Mouse (Mus musculus): Measurements from ENCODE around the gene Gm20458. TPM values are rescaled to one million over a fixed set of nuclear protein-coding genes. Genes with fewer than 3 reads are reported as not detected.

Gm20458 gene
- total RNA-seq, 2 experiments from 2014 or later, result 6.2 to 6.9 TPM

- no peak for DNase-seq (ENCODE audit: low spot score in 2 of 2)
Observed at GRCm38 (mm10) chr2:164426952-164427351, 33.8 kb upstream of the Gm20458 start.

DNA sequence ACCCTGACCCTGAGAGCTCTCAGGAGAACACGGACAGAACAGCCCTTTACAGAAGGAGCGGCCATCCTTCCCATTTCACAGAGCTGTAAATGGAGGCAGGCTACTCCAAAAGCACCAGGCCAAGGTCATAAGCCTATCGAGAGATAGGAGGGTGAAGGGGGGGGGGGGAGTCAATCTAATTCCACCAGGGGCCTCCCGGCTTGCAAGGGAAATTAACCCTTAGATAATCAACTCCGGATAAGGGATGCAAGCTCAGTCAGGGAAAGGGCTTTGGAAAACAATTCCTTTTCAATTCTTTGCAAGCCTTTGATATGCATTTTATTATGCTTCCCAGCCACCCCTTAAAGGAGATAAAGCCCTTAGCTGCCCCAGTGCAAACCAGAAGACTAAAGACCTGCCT, 32.3 kb upstream of the Gm20458 start:
- no peak for TF ChIP-seq CTCF (conservative IDR thresholded peaks at IDR 0.05)

More at GRCm38 (mm10) chr2:164426952-164427351, 33.8 kb upstream of the Gm20458 start:
- Histone ChIP-seq H3K4me3 (no peak overlapping the region), H3K27ac (no peak overlapping the region)
- no peak for TF ChIP-seq CTCF (conservative IDR thresholded peaks at IDR 0.05)

GRCm38 (mm10) chr2:164429881-164430615, 30.7 kb upstream of the Gm20458 start:
- peak overlapping the region; percentile 5; the same call in 1 of the 2 replicates for H3K27ac ChIP-seq
- no peak for TF ChIP-seq CTCF (conservative IDR thresholded peaks at IDR 0.05)
- no peak for DNase-seq (ENCODE audit: low spot score in 2 of 2)
- H3K4me3 ChIP-seq, result no peak overlapping the region

More for the DNA sequence above, 32.3 kb upstream of the Gm20458 start:
- Histone ChIP-seq H3K27ac (no peak overlapping the region), H3K4me3 (no peak overlapping the region)
- no peak for DNase-seq (ENCODE audit: low spot score in 2 of 2)

GRCm38 (mm10) chr2:164430697-164431096, 30.1 kb upstream of the Gm20458 start:
- DNase-seq (ENCODE audit: low spot score in 2 of 2), result no peak
- peak; percentile 41 for TF ChIP-seq CTCF (conservative IDR thresholded peaks at IDR 0.05)
- Histone ChIP-seq H3K4me3 (no peak overlapping the region), H3K27ac (peak overlapping the region; percentile 36; the same call in 1 of the 2 replicates)

GRCm38 (mm10) chr2:164431676-164432465, 28.9 kb upstream of the Gm20458 start:
- H3K4me3 ChIP-seq, result no peak overlapping the region; the same call in 1 of the 2 replicates
- peak overlapping the region; percentile 89 for H3K27ac ChIP-seq
- no peak for TF ChIP-seq CTCF (conservative IDR thresholded peaks at IDR 0.05)
- no peak for DNase-seq (ENCODE audit: low spot score in 2 of 2)

DNA sequence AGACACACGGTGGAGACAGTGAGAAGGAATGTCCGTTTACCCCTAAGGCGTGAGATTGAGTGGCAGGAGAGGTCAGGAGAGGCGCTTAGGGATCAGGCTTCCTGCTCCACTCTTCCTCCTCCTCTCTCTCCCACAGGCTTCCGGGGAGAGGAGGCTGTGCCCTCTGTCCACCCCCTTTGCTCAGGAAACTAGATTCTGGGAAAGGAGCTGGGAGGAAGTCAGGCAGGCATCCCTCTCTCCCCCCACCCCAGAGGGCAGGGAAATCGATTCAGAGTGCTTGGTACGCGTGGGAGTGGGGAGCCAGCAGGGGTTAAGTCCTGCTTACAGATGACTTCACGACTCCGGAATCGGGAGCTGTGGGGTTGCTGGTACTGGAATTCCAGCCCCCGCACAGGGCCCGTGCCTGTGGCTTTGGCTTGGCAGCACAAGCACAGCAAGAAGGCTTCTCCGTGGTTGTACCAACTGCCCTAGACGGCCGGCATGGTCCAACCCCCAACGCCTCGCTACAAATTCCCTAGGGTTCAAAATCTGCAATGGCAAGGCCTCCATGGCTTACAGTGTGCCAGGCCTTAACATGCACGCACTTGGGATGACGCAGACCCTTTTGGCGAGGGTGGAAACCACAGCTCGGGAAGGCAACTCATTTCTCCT, 28.1 kb upstream of the Gm20458 start:
- peak overlapping the region; percentile 89 for H3K27ac ChIP-seq
- H3K4me3 ChIP-seq, result no peak overlapping the region; the same call in 1 of the 2 replicates
- TF ChIP-seq CTCF (conservative IDR thresholded peaks at IDR 0.05), result no peak
- DNase-seq (ENCODE audit: low spot score in 2 of 2), result no peak

DNA sequence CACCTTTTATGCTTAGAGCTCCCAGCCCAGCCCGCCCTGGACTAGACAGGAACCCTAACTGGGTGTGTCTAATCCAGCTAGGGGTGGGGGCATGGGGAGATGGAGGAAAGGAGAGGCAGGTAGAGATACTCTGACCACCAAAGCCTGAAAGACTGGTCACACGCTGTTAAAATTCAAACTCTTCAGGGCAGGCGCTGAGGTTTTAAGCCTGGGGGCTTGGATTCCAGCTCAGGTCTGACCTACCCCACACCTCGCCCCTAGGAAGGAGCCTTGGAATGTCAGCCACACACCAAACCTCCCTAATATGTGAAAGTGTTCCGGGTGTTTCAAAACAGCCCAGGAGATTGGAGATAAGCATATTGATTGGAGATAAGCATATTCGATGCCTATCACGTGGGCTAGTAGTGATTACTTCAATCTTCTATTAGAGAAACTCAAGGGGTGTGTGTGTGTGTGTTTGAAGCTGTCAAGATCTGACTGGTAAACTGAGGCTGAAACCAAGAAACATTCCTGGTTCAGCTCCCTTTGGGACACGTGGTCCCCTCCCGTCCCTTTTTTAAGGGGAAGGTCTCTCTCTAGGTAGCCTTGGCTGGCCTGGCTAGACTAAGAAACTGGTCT, 27.4 kb upstream of the Gm20458 start:
- DNase-seq (ENCODE audit: low spot score in 2 of 2), result no peak
- H3K4me3 ChIP-seq, result no peak overlapping the region; the same call in 1 of the 2 replicates
- peak overlapping the region; percentile 89; the same call in 1 of the 2 replicates for H3K27ac ChIP-seq
- no peak for TF ChIP-seq CTCF (conservative IDR thresholded peaks at IDR 0.05)

DNA sequence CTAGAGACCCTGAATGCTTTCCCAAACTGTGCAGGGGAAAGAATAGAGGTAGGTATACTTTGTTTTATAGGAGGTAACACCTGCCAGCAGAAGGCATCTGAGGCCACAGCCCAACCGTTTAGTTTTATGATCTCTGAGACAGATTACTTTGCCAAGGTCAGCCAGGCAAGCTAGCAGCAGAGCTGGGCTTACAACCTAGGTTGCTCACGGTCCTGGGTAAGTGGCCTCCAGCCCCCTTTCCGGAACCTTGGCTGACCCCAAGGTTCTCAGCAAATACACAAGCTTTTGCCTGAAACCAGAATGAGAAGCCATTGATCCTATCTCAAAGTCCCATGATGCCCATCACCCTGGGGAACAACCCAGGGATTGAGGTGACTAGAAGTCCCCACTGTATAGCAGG, 26.1 kb upstream of the Gm20458 start:
- Histone ChIP-seq H3K4me3 (no peak overlapping the region), H3K27ac (peak overlapping the region; percentile 89)
- DNase-seq (ENCODE audit: low spot score in 2 of 2), result no peak
- TF ChIP-seq CTCF (conservative IDR thresholded peaks at IDR 0.05), result no peak

DNA sequence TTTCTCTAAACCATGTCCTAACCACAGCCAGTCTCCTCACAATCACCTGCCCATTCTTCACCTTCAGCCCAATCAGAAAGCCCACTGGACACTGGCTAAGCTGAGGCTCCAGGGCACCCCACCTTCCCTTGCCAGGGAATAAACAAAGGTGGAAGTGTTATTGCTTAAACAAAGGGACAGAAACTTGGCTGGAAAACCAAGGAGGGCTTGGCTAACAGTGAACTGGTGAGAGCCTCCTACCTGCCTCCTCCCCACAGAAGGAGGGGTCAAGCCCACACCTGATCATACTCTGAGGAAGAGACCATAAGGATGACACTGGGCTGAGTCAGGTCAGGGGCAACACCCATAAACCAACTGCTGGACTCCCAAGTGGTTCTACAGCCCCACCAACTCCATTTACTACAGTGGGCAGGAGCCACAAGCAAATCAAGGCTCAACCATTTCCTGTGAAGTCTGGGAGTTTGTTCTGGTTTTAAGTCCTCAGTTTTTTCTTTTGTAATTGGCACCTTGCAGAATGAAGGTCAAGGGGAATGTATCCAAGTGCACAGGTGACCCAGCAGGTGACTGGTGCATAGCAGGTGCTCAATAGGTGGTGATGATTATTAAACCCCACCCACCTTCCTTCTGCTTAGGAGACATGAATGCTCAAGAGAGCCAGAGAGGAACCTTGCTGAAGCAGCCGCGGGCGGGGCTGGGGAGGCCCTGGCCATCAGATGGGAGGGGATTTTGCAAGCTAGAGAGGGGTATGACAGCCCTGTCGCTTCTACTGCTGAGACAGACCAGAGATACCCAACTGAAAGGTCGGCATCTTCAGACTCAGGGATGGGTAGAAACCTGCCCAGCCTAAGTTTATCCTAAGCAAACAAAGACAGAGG, 25.3 kb upstream of the Gm20458 start:
- H3K4me3 ChIP-seq, result no peak overlapping the region; the same call in 1 of the 2 replicates
- H3K27ac ChIP-seq, result peak overlapping the region; percentile 89
- no peak for TF ChIP-seq CTCF (conservative IDR thresholded peaks at IDR 0.05)
- DNase-seq (ENCODE audit: low spot score in 2 of 2), result no peak

GRCm38 (mm10) chr2:164436215-164436913, 24.4 kb upstream of the Gm20458 start:
- no peak for TF ChIP-seq CTCF (conservative IDR thresholded peaks at IDR 0.05)
- peak; percentile 37 to 58 for DNase-seq (ENCODE audit: low spot score in 2 of 2)
- Histone ChIP-seq H3K4me3 (peak overlapping the region; percentile 12; the same call in 1 of the 2 replicates), H3K27ac (peak overlapping the region; percentile 89)

GRCm38 (mm10) chr2:164436961-164437360, 23.8 kb upstream of the Gm20458 start:
- H3K27ac ChIP-seq, result peak overlapping the region; percentile 89
- no peak for DNase-seq (ENCODE audit: low spot score in 2 of 2)
- no peak for TF ChIP-seq CTCF (conservative IDR thresholded peaks at IDR 0.05)
- peak overlapping the region; percentile 12; the same call in 1 of the 2 replicates for H3K4me3 ChIP-seq

Measured in layer of hippocampus, adult 2 months (tissue).